Mouse (Mus musculus) induced T-regulatory cell, adult 2 months (primary cell): ENCODE measurements at regions not wholly inside any gene's neighbourhood (a gene's known extent, or its start where the extent isn't known, plus 50 kb on each side); places are given as distances from the start of the nearest gene placed in this dataset.
A peak's percentile ranks its signal among the peaks of the same experiment; 100 is the strongest.

Source experiments
- DNase-seq: peaks from one replicate; pipeline ENCODE4 v3.0.0-alpha.2; 2012; ENCODE audit warnings: low read depth

DNA sequence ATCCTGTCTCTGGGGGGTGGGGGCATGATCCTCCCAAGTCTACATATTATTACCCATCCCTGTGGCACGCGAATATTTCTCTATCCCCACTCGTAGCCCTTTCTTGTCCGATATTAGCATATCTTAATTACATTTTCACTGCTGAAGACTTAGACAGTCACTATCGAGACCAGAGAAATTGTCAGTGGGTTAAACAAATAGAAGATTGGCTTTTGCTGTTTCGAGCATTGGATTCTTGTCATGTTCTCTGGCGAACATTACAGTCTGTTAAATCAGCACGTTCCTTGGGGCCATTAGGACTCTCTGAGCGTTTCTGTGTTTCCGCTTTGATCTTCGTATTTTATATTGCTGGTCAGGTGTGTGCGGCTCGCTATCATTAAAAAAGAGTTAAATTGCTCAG is 129.6 kb upstream of the Psmd7 start:
- no peak for DNase-seq

DNA sequence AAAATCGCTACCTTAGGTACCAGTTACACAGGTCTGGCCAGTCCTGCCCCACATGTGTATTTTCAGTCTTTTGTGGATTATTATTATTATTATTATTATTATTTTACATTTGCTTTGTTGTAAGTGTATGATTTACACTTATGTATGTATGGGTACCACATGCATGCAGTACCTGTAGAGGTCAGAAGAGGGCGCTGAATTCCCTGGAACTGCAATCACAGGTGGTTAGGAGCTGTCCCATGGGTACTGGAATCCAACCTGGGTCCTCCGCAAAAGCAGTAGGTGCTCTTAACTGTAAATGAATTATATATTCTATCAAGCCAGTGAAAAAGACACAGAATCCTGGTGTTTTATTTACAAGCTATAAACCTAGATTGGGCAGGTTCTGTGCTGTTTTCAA is 131.4 kb upstream of the Psmd7 start:
- peak; percentile 12 for DNase-seq

DNA sequence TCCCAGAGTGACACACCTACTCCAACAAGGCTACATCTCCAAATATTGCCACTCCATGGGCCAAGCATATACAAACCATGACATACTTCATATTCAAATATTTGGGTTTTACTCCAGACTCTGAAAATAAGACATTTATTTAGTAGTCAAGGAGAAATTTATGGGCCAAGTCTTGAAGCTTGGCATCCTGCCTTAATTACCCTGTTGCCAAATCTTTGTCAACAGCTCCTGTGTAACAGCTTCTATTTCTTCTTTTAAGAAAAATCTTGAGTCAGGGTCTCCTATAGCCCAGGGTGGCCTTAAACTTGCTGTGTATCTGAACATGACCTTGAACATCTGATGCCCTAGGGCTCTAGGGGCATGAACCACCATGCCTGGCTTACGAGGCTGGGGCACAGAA is 138.5 kb upstream of the Psmd7 start:
- DNase-seq: no peak

DNA sequence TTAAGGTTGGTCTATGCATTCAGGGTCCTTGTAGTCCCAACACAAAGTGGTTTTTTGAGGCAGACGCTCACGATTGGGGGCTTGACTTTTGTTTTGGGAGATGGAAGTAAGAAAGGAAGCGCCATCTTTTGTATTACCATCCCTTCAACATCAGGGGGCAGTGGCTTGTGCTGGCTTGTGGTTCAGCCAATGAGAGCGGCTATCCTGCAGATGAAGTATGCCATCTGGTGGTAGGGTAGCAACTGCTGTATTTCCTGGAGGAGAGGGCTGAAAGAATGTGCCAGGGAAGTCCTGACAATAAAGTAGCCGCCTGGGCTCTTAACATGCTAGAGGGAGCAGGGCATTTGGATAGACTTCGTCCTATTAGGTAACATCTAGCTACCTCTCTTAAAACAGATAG is 139.0 kb upstream of the Psmd7 start:
- DNase-seq: no peak

DNA sequence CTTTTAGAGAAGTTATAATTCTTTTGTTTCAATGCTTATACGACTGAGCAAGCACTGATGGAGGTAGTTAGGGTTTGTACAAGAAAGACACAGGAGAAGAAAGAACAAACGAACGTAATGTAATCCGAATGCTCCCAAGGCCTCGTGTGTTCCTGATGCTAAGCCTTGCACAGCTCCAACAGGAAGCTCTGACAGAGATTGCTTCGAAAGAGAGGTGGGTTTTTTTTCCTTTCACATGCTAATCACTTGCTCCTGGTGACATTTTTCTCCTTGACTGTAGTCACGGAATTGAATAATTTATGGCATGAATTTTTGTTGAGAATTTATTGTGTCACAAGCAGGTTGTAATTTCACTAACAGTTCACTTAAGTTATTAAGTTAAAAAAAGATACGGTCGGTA is 150.8 kb upstream of the Psmd7 start:
- DNase-seq: no peak

DNA sequence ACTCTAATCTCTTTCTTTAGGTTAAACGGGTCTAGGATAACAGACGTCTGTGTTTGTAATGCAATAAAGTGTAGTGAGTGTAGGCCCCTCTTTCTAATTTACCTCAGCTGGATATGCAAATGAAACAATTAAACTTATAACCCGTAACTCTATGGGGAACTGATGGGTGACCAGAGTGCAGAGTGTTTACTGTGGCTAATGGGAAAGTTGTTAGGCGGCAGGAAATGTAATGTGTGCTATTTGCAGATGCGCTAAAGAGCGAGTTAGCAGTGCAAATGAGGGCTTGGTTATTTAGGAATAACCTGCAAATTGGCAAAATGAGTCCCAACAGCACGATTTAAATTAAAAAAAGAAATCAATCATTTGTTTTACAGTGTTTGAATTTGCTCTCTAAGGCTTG is 168.8 kb upstream of the Psmd7 start:
- DNase-seq: no peak

DNA sequence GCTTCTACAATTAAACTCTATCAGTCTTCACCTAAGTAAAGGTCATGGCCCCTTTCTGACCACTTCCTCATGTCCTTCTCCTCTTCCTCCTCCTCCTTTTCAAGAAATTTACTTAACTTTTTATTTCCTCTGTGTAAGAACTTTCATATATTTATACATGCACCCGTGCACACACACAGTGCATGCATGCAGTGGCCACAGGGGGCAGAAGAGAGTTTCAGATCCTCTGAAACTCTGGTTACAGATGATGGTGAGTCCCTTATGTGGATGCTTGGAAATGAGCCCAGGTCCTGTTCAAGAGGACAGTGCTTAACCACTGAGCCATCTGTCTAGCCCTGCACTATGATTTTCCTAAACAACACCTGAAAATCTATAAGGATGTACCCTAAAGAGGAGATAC is 170.4 kb upstream of the Psmd7 start:
- DNase-seq: no peak

DNA sequence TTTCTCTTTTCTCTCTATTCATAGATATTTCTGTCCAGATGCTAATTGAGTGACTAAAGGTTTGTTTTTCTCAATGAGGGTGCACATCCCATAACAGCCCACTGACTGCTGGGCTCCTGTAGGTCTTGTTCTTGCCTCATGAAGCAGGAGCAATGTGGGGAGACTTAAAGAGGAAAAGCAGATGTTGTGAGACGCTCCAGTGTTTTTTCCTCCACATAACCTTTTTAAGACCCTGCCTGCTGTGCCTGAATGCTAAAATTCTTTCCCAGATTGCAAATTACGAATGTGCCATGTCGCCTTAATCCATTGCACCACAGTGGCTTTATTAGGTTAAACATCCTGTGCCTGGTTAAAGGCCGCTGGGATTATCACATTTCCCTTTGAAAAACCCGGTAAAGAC is 165.5 kb upstream of the Zfhx3 start:
- no peak for DNase-seq

DNA sequence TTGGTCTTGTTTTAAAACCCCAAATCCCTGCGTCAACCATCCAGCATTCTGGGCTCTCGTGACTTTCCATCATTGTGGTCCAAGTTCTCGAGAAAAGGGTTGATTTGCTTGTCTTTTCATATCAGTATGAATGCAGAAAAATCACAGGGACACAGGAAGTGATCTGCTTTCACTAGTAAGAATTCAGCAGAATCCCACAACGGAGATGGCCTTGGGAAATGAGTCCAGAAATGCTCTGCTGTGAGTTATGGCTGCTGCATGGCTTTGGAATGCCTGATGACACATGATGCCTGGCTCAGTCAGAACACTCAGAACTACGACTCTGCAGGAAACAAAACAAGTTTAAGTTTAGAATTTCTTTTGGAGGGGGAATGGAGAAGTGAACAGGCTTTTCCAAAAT is 156.7 kb upstream of the Zfhx3 start:
- no peak for DNase-seq

DNA sequence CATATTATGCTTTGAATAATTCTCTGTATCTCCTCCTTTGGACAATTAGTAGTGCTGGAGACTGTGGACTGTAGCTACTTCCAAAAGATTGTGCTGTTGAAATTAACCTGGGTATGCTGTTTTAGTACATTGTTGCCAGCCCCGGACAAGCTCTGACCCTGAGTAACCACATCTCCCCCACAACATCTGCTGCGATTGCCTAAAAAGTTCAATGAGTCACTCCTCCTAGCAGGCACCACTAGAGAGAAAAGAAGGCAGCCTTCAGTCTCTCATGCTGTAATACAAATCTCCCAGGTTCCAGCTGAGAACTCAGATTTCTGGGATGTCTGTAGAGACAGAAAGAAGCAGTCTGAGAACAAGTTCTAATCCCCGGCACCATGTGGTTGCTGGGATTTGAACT is 150.2 kb upstream of the Zfhx3 start:
- DNase-seq: no peak

DNA sequence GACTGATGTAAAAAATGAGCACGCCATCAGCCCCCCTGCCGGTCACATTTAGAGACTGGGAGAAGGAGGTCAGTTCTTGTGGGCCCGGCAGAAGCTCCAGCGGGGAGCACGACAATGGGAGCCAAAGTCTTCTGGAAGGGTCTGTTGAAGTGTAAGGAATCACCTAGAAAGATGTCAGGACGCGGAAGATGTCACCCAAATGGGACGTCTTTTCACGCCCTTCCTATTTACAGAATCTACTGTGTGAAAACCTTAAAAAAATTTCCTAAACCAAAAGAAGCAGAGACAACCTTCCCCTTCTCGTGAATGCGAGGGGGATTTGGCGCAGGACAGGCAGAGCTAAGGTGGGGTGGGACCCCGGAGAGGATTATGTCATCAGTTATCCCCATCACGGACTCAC is 127.5 kb upstream of the Zfhx3 start:
- no peak for DNase-seq

DNA sequence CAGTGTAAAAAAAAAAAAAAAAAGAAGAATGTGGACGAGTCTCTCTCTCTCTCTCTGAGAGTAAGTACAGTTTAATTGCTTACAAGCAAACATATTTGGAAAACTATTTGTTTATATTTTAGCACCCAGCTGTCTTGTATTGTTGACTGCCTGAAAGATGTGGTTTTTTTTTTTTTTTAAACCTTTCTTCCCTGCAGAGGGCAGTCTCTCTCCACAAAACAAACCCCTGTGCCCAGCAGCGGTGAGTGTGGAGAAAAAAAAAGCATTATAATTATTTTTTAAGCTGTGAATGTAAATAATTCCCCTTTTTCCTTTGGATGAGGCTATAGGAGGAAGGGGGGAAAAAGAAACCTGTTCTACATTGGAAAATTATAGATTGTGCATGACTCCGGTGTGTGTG is 126.7 kb upstream of the Zfhx3 start:
- no peak for DNase-seq

DNA sequence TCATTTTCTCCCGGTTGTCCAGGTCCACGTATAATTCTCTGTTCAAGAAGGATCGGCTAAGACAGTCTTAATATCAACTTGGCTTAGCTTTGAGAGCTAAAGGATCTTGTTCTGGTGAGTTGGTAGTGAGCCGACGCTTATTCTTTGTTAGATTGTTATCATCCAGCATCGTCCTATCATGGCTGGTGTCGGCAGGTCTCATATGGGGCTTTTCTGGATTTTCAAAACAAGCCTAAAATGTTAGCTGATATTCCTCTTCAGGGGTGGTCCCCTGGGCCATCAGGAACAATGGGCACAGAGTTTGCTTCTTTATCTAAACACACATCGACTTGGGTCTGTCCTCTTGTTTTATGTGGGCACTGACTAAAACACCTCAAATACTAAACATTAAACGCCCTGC is 124.6 kb upstream of the Zfhx3 start:
- DNase-seq: no peak

DNA sequence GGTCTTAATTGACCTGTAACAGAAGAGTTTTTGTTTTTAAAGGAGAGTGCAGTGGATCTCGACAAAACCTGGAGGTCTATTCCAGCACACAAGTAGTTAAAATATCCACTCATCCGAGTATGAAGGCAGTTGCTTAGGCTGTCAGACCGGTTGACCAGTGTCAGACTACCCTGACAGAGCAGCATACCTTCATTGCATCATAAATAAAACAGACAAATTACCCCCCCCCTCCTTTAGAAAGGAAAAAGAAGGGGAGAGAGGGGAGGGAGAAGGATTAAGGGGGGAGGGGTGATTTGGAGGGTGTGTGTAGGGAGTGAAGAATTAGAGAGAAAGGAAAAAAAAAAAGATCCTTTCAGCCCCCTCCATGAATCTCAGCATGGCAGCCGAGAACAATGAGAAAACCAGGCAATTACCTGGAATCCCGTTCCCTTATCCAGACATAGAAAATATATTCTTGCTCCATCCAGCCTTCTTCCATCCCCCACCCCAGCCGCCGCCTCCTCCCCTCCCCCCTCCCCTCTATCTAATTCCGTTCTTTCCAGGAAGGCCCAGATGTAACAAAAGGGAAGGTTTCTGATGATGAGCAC is 122.2 kb upstream of the Zfhx3 start:
- no peak for DNase-seq

DNA sequence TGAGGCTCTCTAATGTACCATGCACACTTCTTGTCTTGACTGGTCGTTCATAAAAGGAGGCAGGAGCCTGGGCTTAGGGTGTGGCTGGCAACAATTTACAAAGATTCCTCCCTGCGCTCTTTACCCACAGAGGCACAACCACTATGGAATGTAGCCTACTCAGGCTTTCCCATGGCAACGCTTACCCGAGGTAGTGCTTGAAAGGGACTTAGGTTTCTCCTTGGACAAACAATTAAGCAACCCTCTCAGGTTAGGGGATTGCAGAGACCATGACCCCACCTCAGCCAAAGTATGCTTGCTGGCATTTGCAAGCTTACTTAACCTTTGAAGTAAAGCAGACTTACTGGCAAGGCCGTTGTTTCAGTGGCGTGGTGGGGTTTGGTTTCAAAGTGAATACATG is 120.9 kb upstream of the Zfhx3 start:
- no peak for DNase-seq

DNA sequence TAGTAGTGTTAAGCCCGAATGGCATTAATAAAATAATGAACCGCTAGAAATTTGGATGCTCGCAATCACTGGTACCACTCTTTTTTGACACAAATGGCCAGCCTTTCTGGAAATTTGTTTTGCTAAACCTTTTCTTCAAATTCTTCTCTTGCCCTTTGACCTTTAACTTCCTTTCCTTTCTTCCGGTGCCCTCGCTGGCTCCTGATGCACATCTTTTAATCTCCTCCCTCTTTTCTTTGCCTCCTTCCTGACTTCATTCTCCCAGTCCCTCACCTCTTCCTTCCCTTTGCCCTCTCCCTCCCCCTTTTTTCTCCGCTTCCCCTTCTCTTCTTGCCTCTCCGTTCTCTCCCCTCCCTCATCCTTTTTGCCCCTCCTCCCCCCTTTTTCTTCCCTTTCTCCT is 118.3 kb upstream of the Zfhx3 start:
- DNase-seq: no peak

DNA sequence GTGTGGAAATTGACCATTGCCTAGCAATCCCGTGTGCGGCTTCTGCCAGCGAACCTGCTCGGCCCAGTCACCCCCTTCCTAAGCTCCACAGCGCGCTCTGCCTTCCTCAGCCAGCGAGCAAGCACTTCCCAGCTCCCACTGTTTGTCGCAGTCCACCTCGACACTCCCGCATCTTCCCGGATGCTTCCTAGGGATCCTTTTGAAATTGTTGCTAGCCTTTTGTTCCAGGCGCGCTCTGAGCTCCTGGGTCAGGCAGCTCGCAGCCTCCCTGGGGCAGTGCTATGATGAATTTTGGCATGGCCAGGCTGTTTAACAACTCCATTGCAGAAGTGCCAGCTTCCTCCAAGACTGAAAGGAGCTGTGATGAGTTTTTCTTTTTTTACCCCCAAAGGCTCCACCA is 117.8 kb upstream of the Zfhx3 start:
- DNase-seq: no peak

DNA sequence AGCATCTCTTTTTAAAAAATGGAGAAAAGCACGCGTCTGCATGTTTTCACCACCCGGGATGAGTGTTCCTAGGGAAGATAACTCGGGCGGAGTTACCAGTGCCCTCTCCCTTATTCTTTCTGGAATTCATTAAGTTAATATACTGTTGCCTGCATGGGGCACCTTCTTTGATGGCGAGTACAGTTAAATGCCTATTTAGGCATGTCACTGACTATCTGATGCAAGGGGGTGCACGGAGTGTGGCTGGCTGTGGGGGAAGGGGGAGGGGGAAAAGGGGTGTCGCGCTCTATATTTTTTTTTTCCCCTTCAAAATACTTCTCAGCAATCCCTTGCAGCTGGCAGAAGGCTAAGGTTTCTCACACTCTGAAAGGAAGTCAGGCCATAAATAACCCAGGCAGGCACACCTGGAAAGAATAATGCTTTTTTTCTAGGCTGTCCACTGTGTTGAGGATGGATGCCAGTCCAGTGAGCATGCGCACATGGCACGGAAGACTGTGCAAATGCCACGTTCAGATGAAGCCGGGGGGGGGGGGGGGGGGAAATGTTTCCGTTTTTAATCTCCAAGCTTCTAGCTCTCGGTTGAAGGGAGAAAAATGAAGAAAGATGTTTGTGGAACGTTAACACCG is 114.8 kb upstream of the Zfhx3 start:
- no peak for DNase-seq

DNA sequence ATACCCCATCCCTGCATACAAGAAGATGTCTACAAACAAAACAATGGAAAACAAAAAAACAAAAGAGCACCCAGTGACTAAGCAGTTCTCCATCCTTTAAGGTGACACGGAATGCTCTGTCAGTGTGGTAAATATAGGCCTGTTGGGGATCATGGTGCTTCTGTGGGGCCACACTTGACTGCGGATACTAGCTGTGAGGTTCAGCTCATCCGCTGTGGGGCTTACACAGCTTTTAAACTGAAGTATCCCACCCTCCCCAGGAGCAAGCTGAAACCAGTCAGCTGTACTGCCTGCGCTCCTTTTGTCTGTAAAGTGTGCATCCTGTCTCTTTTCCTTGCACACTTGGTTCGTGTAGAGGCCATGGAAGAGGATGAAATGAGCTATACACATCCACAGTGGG is 113.9 kb upstream of the Zfhx3 start:
- DNase-seq: no peak

DNA sequence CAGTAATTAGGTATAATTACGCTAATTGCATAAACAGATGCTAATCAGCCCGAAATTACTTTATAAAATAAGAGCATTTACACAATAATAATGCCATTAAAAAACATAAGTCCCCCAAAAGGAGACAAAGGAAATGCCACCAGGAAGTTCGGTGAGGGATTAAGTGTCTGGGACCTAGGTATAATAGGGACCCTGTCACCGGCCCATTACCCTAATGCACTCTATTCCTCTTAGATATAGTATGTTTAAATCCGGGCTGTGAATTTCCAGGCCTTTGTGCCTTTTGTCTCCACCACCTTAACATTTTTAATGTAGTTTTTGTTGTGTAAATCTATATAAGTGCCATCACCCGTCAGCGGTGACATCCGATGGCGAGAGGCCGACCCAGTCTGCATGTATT is 109.0 kb upstream of the Zfhx3 start:
- DNase-seq: no peak

DNA sequence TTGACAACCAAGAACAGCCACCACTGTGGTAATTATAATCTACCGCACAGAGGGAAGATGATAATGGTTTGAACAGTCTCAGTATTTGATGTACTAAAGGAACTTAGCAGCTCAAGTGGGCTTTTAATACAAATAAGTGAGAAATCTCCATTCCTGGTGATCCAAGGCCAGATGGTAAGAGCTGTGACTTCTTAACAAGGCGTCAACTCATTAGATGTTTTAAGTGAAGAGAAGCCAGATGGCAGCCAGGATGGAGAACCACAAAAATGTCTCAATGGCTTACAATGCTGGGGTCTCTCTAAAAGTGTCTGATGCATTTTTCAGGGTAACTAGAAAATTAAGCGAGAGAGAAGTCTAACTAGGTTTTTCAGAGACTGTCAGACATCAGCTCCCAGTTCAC is 96.3 kb upstream of the Zfhx3 start:
- no peak for DNase-seq

DNA sequence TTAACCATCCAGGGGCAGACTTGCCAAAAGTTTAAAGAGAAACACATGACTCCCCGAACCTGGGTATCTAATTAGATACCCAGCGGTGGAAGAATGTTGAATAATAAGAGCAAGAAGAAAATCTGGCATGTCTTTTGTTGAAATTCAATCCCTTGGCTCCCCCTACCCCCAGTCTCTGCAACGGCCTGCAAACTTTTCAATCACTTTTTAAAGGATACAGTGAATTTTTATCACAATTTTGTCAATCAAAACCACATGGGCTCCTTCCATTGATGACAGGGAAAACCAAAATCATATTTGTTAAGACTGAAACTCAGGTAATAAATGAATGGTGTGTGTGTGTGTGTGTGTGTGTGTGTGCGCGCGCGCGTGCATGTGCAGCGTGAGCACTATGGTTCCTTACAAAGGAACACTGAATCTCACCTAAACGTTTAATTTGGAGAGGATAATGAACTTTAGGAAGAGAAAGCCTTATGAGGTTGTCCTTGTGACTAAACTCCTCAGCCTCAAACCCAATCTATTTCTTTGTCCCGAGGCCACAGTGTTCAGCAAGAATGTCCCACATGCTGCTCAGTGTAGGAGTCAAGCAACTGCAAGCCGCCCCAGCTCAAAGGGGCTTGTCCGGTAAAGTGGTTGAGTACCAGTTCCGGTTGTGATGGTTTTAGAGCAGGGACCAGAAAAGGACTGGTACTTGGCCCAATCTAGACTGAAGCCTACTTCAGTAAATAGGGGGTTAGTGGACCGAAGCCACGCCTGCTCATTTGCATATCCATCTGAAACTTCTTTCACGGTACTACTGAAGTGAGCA is 91.0 kb upstream of the Zfhx3 start:
- no peak for DNase-seq

DNA sequence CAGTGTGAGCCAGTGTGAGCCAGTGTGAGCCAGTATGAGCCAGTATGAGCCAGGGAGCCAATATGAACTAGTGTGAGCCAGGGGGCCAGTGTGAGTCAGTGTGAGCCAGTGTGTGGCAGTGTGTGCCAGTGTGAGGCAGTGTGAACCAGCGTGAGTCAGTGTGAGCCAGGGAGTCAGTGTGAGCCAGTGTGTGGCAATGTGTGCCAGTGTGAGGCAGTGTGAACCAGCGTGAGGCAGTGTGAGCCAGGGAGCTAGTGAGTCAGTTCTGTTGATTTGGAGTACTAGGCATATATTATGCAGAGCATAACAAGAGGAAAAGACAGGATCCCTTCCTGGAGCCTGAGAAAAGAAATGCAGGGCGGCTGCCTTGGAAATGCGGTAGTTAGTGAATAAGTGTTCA is 82.7 kb upstream of the Zfhx3 start:
- DNase-seq: no peak

DNA sequence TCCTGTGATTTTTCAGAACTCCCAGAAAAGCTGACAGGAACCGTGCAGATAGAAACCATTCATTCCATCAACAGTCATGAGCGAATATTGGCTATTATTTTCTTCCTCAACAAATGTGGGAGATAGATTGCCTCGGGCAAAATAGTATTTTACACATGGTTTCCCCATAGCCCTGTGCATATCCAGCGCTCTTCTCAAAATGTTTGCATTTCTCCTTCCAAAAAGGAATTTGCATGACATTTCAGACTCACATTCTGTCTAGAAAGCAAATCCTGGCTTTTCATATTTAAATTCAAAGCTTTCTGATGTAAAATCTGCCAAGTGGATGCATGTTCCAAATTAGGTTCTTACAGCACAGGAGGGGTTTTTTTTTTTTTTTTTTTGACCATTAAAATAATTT is 82.2 kb upstream of the Zfhx3 start:
- DNase-seq: no peak
